Mouse (Mus musculus) kidney, postnatal 0 days (tissue): ENCODE measurements at regions not wholly inside any gene's neighbourhood (a gene's known extent, or its start where the extent isn't known, plus 50 kb on each side); places are given as distances from the start of the nearest gene placed in this dataset.

ENCODE experiments used
- ATAC-seq: fragments of 200-750 bp; cut with Nextera tagmentation; replicated peaks from 2 replicates; pipeline ENCODE4 v1.8.0; 2017; ENCODE audit warnings: low read depth, moderate number of reproducible peaks, moderate TSS enrichment, moderate library complexity; ENCODE audit not compliant: low FRiP score
- DNase-seq: peaks from one replicate; pipeline ENCODE4 v3.0.0-alpha.2; 2016; ENCODE audit warnings: low spot score
- H3K27ac ChIP-seq: fragments of 300-500 bp; sonication (generic); 2 replicates; pipeline ENCODE4 v1.5.1; 2014; ENCODE audit warnings: mild to moderate bottlenecking
- H3K27me3 ChIP-seq: fragments of 300-500 bp; sonication (generic); 2 replicates; pipeline ENCODE4 v1.6.1; 2014; ENCODE audit warnings: low read length, mixed read lengths; ENCODE audit not compliant: insufficient read depth
- H3K36me3 ChIP-seq: fragments of 300-500 bp; sonication (generic); 2 replicates; pipeline ENCODE4 v1.6.1; 2014; ENCODE audit warnings: low read length, mixed read lengths; ENCODE audit not compliant: insufficient read depth
- H3K4me1 ChIP-seq: fragments of 300-500 bp; sonication (generic); replicated peaks from 2 replicates; pipeline ENCODE4 v1.6.1; 2014; ENCODE audit warnings: antibody characterized with exemption, low read length, mixed read lengths; ENCODE audit not compliant: insufficient read depth
- H3K4me2 ChIP-seq: fragments of 300-500 bp; sonication (generic); 2 replicates; pipeline ENCODE4 v1.6.1; 2014; ENCODE audit warnings: mild to moderate bottlenecking, low read length, moderate library complexity, mixed read lengths
- H3K4me3 ChIP-seq: fragments of 300-500 bp; sonication (generic); replicated peaks from 2 replicates; pipeline ENCODE4 v1.5.1; 2014; ENCODE audit warnings: low read depth, low read length
- H3K9ac ChIP-seq: fragments of 300-500 bp; sonication (generic); 2 replicates; pipeline ENCODE4 v1.6.1; 2014; ENCODE audit warnings: low read depth, low read length
- H3K9me3 ChIP-seq: fragments of 300-500 bp; sonication (generic); replicated peaks from 2 replicates; pipeline ENCODE4 v1.6.1; 2016; ENCODE audit warnings: low read length, inconsistent platforms, mixed read lengths
- CTCF ChIP-seq: IDR thresholded peaks from 2 replicates; pipeline ENCODE4 v1.5.1; 2016; ENCODE audit warnings: antibody characterized with exemption, low read depth, mild to moderate bottlenecking, moderate library complexity
- WGBS: fragments of 180-500 bp; shearing (Covaris S2); extraction: QIAGEN DNeasy Blood & Tissue Kit; methylation state at CpG from one replicate; pipeline ENCODE4 v1.1.7; 2014; 5-methylcytosine and 5-hydroxymethylcytosine counted together

- 47% methylated on average over 8 of the region's 8 CpGs for WGBS
- Histone ChIP-seq H3K36me3 (no peaks in the 10 kb centered on the region), H3K27ac (no peak overlapping the region), H3K4me1 (no peaks in the 10 kb centered on the region), H3K4me3 (no peak overlapping the region), H3K4me2 (no peak overlapping the region), H3K27me3 (no peaks in the 10 kb centered on the region), H3K9ac (no peak overlapping the region), H3K9me3 (no peaks in the 10 kb centered on the region)
- peak; percentile 66 for DNase-seq
- peak; percentile 65; the same call in 1 of the 2 replicates for ATAC-seq
- TF ChIP-seq CTCF: no peak
Measured at GRCm38 (mm10) chr8:30561323-30562207, 2866.9 kb upstream of the 5930422O12Rik start.

GRCm38 (mm10) chr8:30569799-30570198, 2858.7 kb upstream of the 5930422O12Rik start:
- no peak for ATAC-seq
- WGBS: 77% methylated on average over 3 of the region's 3 CpGs
- no peaks in the 10 kb centered on the region for H3K4me1 ChIP-seq
- H3K9ac ChIP-seq: no peak overlapping the region
- no peaks in the 10 kb centered on the region for H3K27me3 ChIP-seq
- no peak overlapping the region for H3K27ac ChIP-seq
- no peak for TF ChIP-seq CTCF
- no peak overlapping the region for H3K4me3 ChIP-seq
- H3K9me3 ChIP-seq: no peaks in the 10 kb centered on the region
- no peak for DNase-seq
- no peak overlapping the region for H3K4me2 ChIP-seq
- no peaks in the 10 kb centered on the region for H3K36me3 ChIP-seq

GRCm38 (mm10) chr8:30570547-30570946, 2858.0 kb upstream of the 5930422O12Rik start:
- TF ChIP-seq CTCF: no peak
- no peaks in the 10 kb centered on the region for H3K4me1 ChIP-seq
- H3K9ac ChIP-seq: no peak overlapping the region
- no peaks in the 10 kb centered on the region for H3K9me3 ChIP-seq
- DNase-seq (peak; percentile 47), ATAC-seq (no peak)
- 26% methylated on average over 5 of the region's 5 CpGs for WGBS
- no peak overlapping the region for H3K4me2 ChIP-seq
- no peaks in the 10 kb centered on the region for H3K27me3 ChIP-seq
- no peaks in the 10 kb centered on the region for H3K36me3 ChIP-seq
- H3K4me3 ChIP-seq: no peak overlapping the region
- no peak overlapping the region for H3K27ac ChIP-seq

GRCm38 (mm10) chr8:30587508-30587907, 2841.0 kb upstream of the 5930422O12Rik start:
- DNase-seq (no peak), ATAC-seq (no peak)
- no peaks in the 10 kb centered on the region for H3K36me3 ChIP-seq
- H3K9me3 ChIP-seq: no peaks in the 10 kb centered on the region
- no peaks in the 10 kb centered on the region for H3K4me1 ChIP-seq
- H3K27me3 ChIP-seq: no peaks in the 10 kb centered on the region
- no peak overlapping the region for H3K4me2 ChIP-seq
- H3K4me3 ChIP-seq: no peak overlapping the region
- H3K9ac ChIP-seq: no peak overlapping the region
- H3K27ac ChIP-seq: no peak overlapping the region
- 68% methylated on average over 5 of the region's 5 CpGs for WGBS
- TF ChIP-seq CTCF: no peak

- H3K9ac ChIP-seq: no peak overlapping the region
- no peaks in the 10 kb centered on the region for H3K27me3 ChIP-seq
- no peaks in the 10 kb centered on the region for H3K36me3 ChIP-seq
- no peak overlapping the region for H3K4me2 ChIP-seq
- no peak for TF ChIP-seq CTCF
- no peak for ATAC-seq
- no peaks in the 10 kb centered on the region for H3K4me1 ChIP-seq
- DNase-seq: no peak
- no peaks in the 10 kb centered on the region for H3K9me3 ChIP-seq
- WGBS: no CpG with 5 or more reads among the region's 1 CpGs
- no peak overlapping the region for H3K4me3 ChIP-seq
- no peak overlapping the region for H3K27ac ChIP-seq
Measured at GRCm38 (mm10) chr8:30602421-30602820, 2826.1 kb upstream of the 5930422O12Rik start.

- Histone ChIP-seq H3K27me3 (no peaks in the 10 kb centered on the region), H3K4me3 (no peak overlapping the region), H3K4me1 (no peaks in the 10 kb centered on the region), H3K9ac (no peak overlapping the region), H3K4me2 (no peak overlapping the region), H3K36me3 (no peaks in the 10 kb centered on the region), H3K27ac (no peak overlapping the region), H3K9me3 (no peaks in the 10 kb centered on the region)
- WGBS: 79% methylated on average over 5 of the region's 5 CpGs
- DNase-seq (no peak), ATAC-seq (no peak)
- TF ChIP-seq CTCF: no peak
Measured at GRCm38 (mm10) chr8:30630332-30630731, 2798.2 kb upstream of the 5930422O12Rik start.
